Mouse (Mus musculus): ENCODE measurements at regions not wholly inside any gene's neighbourhood (a gene's known extent, or its start where the extent isn't known, plus 50 kb on each side); places are given as distances from the start of the nearest gene placed in this dataset.

GRCm38 (mm10) chr5:133124223-133124622 is 581.1 kb upstream of the Auts2 start:
- no peak for DNase-seq (ENCODE audit: low spot score in 2 of 2)

DNA sequence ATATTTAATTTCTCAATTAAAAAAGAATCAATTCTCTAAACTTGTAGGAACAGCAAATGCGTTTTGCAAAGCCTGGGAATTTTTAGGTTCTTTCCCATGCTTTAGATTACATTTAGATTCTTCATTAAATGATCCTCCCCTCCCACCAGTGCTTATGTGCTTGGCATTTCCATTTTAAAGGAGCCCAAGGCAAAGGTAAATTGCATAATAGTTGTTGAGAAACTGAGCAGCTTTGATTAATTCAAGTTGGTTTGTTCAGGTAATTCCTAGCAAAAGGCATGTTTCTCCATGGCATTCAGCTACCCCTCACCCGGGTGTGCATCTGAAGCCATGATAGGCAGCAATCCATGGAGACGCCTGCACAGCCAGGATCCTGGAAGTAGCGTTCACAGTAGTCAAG is 570.8 kb upstream of the Auts2 start:
- no peak for DNase-seq (ENCODE audit: low spot score in 2 of 2)

DNA sequence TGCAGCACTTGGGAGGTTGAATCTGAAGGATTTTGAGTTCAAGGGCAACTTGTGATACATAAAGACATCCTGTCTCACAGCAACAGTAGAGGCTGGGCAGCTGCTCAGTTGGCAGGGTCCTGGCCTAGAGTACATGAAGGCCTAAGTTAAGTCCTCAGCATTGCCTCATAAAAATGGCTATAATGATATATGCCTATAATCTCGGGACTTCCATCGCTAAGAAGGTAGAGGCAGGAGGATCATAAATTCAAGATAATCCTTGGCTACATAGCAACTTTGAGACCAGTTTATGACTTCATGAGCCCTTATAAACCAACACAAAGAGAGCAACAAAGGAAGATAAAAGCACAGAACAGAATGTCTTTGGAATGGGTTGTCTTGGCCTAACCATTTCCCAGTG is 570.0 kb upstream of the Auts2 start:
- DNase-seq (ENCODE audit: low spot score in 2 of 2) = no peak

DNA sequence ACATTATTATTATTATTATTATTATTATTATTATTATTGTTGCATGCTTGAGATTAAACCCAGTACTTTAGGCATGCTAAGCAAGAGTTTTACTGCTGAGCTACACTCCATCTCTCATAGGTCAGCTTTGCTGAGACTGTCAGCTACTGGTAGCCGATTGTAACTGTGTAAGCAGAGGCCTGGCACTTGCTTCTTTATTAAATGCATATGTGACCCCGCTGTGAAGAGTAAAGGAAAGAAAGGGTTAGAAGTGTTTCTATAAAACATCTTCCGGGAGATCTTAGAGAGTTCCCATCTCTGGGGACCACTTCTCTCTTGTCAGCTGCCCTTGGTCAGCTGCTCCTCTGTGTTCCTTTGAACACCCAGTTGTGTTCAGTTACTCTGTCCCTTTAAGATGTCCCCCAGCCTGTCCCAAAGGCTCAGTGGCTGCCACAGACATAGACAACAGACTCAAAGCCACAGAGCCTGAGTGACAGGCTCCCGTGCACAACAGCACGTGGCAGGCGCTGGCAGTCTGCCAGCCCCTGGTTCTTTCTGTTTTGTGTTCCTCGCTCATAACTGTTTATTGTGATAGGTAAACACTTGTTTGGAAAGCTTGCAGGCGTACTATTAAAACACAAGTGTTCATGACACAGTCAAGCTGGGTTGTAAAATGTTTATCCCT is 563.7 kb upstream of the Auts2 start:
- DNase-seq (ENCODE audit: low spot score in 2 of 2) = peak in 1 of 2 experiments; percentile 9

DNA sequence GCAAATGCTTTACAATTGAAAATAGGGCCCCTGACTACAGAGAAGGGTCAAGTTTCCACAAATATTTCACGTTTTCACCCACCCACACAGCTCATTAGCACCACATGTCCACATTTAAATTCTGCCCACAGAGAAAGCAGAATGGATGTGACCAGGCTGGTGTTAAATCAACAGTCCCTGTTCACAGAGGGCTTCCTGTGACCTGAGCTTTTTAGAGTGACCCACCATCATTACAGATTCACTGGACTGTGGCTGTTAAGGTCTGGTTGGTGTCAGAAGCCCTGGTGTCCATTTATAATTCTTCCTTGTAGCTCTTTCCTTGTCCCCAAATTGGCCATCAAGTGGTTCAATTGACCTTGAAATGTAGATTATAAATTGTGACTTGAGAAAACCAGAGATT is 553.2 kb upstream of the Auts2 start:
- DNase-seq (ENCODE audit: low spot score in 2 of 2) = no peak

- no peak for DNase-seq (ENCODE audit: low spot score in 2 of 2)
These were observed 541.7 kb upstream of the Auts2 start for GRCm38 (mm10) chr5:133084859-133085258.

- DNase-seq (ENCODE audit: low spot score in 2 of 2) = no peak
These were observed 537.6 kb upstream of the Auts2 start for GRCm38 (mm10) chr5:133080751-133081150.

DNA sequence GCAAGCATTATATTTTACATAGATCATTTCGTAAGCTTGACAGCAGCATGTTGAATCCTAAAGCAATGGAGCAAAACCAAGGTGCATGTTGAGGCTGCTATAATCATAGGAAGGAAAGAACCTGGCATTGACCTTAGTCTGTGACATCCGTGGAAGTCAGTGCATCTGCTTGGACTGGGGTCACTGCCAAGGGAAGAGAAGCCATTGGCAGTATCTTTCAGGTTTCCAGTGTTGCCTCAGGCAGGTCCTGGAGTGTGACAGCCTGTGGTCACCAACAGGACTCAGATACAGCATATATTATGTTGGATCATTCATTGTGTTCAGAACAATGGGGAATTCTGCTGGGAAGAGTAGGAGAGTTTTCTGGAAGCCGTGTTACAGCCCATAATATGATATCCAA is 535.8 kb upstream of the Auts2 start:
- DNase-seq (ENCODE audit: low spot score in 2 of 2) = no peak

GRCm38 (mm10) chr5:133078390-133078789 is 535.2 kb upstream of the Auts2 start:
- no peak for DNase-seq (ENCODE audit: low spot score in 2 of 2)

DNA sequence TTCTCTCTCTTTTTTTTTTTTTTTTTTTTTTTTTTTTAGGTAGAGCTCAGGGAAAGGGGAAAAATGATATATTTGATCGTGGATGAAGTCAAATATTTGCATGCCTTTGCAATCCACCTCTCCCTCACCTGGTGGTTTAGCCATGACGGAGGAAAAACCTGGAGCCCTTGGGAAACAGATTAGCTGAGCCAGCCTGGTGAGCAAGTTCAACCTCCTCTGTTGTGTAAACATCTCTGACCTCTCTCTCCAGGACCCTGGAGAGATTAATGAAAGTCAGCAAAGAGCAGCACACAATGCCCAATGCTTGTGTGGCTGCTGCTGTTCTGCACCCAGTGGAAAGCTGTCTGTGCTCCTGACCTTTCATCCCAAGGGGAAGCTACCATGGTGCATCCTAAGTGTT is 530.2 kb upstream of the Auts2 start:
- no peak for DNase-seq (ENCODE audit: low spot score in 2 of 2)

DNA sequence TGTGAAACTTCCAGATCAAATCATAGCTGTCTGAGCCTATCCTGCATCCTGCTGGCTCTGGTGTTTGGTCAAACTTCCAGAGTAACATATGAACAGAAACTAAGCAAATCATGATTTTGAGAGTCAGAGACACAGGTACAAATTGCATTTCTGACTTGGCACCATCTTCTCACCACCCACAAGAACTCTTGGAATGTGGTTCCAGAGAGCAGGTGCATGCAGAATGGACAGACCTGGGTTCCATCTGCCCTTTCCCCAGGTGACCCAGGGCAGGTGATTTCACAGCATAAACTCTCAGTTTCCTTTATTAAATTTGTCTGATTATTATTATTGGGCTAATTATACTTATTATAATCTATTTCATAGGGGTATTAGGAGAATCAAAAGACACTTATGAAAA is 527.0 kb upstream of the Auts2 start:
- no peak for DNase-seq (ENCODE audit: low spot score in 2 of 2)

DNA sequence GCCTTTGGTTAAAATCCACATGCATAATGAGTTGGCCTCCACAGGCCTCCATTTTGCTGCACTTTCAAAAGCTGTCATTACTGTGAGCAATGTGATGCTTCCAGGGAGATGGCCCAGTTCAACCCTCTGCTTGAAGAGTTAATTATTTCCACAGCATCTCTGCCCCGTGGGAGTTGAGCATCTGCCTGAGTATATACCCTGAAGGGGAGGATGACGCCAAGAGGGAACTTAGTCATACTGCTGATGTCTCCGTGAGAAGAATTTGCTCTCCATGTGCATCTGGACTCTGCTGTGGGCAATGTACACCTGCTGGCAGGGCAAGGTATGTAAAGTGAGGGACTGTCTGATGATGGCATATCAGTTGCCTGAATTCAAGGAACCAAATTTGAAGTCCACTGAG is 519.3 kb upstream of the Auts2 start:
- DNase-seq (ENCODE audit: low spot score in 2 of 2) = no peak

- DNase-seq (ENCODE audit: low spot score in 2 of 2) = no peak
These were observed 504.3 kb upstream of the Auts2 start for GRCm38 (mm10) chr5:133047456-133047855.

DNA sequence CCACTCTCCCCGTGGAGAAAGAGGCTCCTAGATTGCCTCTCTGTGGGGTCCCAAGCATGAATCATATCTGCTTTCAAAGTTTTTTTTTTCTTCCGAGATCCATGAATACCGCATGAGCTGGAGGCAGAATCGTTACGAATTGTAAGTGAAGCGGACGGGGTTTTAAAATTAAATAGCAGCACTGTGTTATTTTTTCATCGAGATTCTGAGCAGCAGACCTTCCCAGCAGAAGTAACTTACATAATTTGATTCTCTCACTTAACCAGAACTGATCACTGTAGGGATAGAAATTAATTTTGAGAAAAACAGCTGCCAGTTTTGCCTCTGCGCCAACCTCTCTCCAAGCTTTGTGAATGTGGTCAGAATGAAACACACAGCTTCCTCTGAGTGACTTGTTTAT is 502.5 kb upstream of the Auts2 start:
- no peak for DNase-seq (ENCODE audit: low spot score in 2 of 2)

- DNase-seq (ENCODE audit: low spot score in 2 of 2) = no peak
These were observed 484.4 kb upstream of the Auts2 start for GRCm38 (mm10) chr5:133027590-133027989.

- no peak for DNase-seq (ENCODE audit: low spot score in 2 of 2)
These were observed 482.0 kb upstream of the Auts2 start for GRCm38 (mm10) chr5:133025121-133025520.

- no peak for DNase-seq (ENCODE audit: low spot score in 2 of 2)
These were observed 477.7 kb upstream of the Auts2 start for GRCm38 (mm10) chr5:133020821-133021220.

DNA sequence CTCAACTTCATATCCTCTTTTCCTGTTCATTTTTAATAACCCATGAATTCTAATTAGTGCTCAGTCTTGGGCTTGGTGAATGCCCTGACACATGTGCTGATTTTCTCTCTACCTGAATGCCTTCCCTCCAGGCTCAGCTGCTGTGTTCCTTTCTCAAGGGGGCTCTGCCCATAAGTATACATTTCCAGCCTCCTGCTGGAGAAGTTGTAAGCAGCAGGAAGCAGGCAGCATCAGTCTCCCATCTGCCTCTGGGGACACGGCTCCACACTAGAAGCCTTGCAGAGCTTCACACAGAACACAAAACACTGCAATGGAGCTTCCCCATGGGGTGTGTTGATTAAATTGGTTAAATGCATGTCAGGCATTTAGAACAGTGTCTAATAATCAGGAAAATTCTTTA is 477.0 kb upstream of the Auts2 start:
- no peak for DNase-seq (ENCODE audit: low spot score in 2 of 2)

- no peak for DNase-seq (ENCODE audit: low spot score in 2 of 2)
These were observed 467.8 kb upstream of the Auts2 start for GRCm38 (mm10) chr5:133010624-133011575.

DNA sequence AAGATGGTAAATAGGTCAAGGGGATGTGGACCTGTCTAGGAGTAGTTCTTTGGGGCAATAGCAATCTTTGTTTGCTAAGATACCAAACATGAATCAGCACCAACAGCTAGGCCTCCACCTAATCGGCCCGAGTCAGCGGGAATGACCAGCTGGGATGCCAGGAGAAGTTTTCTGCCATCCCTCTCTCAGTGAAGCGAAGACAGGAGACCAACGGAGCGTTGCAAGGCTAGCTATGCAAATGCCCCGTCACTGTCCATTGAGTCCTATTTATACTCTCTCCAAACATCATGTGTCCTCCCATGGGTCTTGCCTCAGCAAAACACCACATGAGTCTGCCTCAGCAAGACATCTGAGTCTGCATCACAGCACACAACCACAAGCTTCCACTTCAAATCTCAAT is 439.7 kb upstream of the Auts2 start:
- DNase-seq (ENCODE audit: low spot score in 2 of 2) = no peak

- no peak for DNase-seq (ENCODE audit: low spot score in 2 of 2)
These were observed 435.9 kb upstream of the Auts2 start for GRCm38 (mm10) chr5:132979013-132979412.

- DNase-seq (ENCODE audit: low spot score in 2 of 2) = no peak
These were observed 432.3 kb upstream of the Auts2 start for GRCm38 (mm10) chr5:132975303-132975932.
